Mouse (Mus musculus) hindbrain, embryonic 14.5 days (tissue): ENCODE data around the gene Fam167b. TPM values are rescaled to one million over a fixed set of nuclear protein-coding genes. Genes with fewer than 3 reads are reported as not detected.

Experiments used
- ATAC-seq: fragments of 200-750 bp; cut with Nextera tagmentation; 2 replicates; pipeline ENCODE4 v1.8.0; 2017; ENCODE audit warnings: moderate number of reproducible peaks, mild to moderate bottlenecking, moderate TSS enrichment, moderate library complexity; ENCODE audit not compliant: low FRiP score
- DNase-seq: peaks from one replicate; pipeline ENCODE4 v3.0.0-alpha.2; 2015; ENCODE audit warnings: low spot score
- H3K27ac ChIP-seq: fragments of 300-500 bp; sonication (generic); 2 replicates; pipeline ENCODE4 v1.5.1; 2014; ENCODE audit warnings: mild to moderate bottlenecking, moderate library complexity
- H3K27me3 ChIP-seq: fragments of 300-500 bp; sonication (generic); 2 replicates; pipeline ENCODE4 v1.6.1; 2014; ENCODE audit warnings: mild to moderate bottlenecking, low read length, mixed read lengths; ENCODE audit not compliant: control insufficient read depth, insufficient read depth
- H3K36me3 ChIP-seq: fragments of 300-500 bp; sonication (generic); replicated peaks from 2 replicates; pipeline ENCODE4 v1.6.1; 2014; ENCODE audit not compliant: control insufficient read depth, insufficient read depth
- H3K4me1 ChIP-seq: fragments of 300-500 bp; sonication (generic); replicated peaks from 2 replicates; pipeline ENCODE4 v1.6.1; 2014; ENCODE audit warnings: antibody characterized with exemption, low read length, mixed read lengths; ENCODE audit not compliant: control insufficient read depth, insufficient read depth
- H3K4me2 ChIP-seq: fragments of 300-500 bp; sonication (generic); replicated peaks from 2 replicates; pipeline ENCODE4 v1.6.1; 2014; ENCODE audit warnings: mild to moderate bottlenecking, moderate library complexity
- H3K4me3 ChIP-seq: fragments of 300-500 bp; sonication (generic); replicated peaks from 2 replicates; pipeline ENCODE4 v1.5.1; 2014; ENCODE audit warnings: mild to moderate bottlenecking, low read length
- H3K9ac ChIP-seq: fragments of 300-500 bp; sonication (generic); 2 replicates; pipeline ENCODE4 v1.6.1; 2014
- H3K9me3 ChIP-seq: fragments of 300-500 bp; sonication (generic); 2 replicates; pipeline ENCODE4 v1.6.1; 2016; ENCODE audit warnings: low read length; ENCODE audit not compliant: control insufficient read depth
- WGBS: fragments of 180-500 bp; shearing (Covaris S2); extraction: QIAGEN DNeasy Blood & Tissue Kit; methylation state at CpG from one replicate; pipeline ENCODE4 v1.1.7; 2014; 5-methylcytosine and 5-hydroxymethylcytosine counted together
- polyA plus RNA-seq: library from polyadenylated mRNA; unstranded; fragments of >200 nt; fragmentation: Nextera tagmentation; extraction: Ambion mirVana; gene quantifications from 2 replicates; pipeline ENCODE4 v1.2.1, GENCODE M21; 2014

Fam167b gene
- polyA plus RNA-seq, 1 experiment from 2014 or later = 1.0 TPM

DNA sequence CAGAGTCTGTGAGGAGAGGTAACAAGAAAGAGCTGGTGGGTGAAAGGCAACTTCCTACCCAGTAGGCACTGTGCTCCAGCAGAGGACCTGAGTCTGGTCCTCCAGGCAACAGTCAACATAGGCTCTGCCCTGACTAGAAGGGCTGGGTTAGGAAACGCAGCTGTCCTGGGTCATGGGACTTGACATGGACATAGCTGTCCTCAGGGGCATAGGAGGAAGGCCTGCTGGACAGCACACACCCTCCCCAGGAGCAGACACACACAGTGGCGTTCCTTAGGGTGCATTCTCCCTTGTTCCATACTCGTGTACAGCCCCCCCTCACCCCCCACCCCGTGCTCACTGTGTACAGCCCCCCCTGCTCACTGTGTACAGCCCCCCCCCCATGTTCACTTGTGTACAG lies 32.1 kb upstream of the Fam167b start:
- ATAC-seq = peak; percentile 28; the same call in 1 of the 2 replicates
- WGBS = 71% methylated on average over 4 of the region's 4 CpGs

DNA sequence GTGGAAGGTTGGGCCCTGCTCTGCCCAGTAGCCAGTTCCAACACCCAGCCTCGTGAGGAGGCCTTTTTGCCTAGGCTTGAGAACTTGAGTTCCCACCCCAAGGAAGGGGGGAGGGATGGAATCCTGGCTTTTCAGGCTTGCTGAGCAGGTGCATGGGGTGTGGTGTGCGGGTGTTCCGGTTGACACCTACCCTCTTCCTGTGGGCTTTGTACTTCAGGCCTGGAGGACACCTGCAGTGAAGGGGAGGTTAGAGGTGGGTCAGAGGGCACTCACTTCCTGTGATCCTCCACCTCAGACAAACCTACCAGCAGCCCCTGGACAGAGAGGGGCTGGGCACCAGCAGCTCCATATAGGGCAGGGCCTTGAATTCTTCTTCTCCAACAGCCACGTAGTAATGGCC lies 31.7 kb upstream of the Fam167b start:
- H3K27me3 ChIP-seq = no peaks in the 10 kb centered on the region
- ATAC-seq = no peak
- peaks cover 3% of the 10 kb centered on the region; the same call in 1 of the 2 replicates for H3K4me1 ChIP-seq
- H3K9me3 ChIP-seq = no peaks in the 10 kb centered on the region
- no peak overlapping the region for H3K4me2 ChIP-seq
- peaks cover 38% of the 10 kb centered on the region for H3K36me3 ChIP-seq
- WGBS = 74% methylated on average over 4 of the region's 4 CpGs
- no peak overlapping the region for H3K9ac ChIP-seq
- H3K4me3 ChIP-seq = no peak overlapping the region
- no peak overlapping the region for H3K27ac ChIP-seq
- DNase-seq = no peak

More for the DNA sequence above, 32.1 kb upstream of the Fam167b start:
- no peak overlapping the region for H3K4me2 ChIP-seq
- DNase-seq = no peak
- H3K27me3 ChIP-seq = no peaks in the 10 kb centered on the region
- H3K36me3 ChIP-seq = peaks cover 35% of the 10 kb centered on the region
- H3K9me3 ChIP-seq = no peaks in the 10 kb centered on the region
- no peak overlapping the region for H3K9ac ChIP-seq
- no peak overlapping the region for H3K4me3 ChIP-seq
- peaks cover 3% of the 10 kb centered on the region; the same call in 1 of the 2 replicates for H3K4me1 ChIP-seq
- no peak overlapping the region for H3K27ac ChIP-seq

DNA sequence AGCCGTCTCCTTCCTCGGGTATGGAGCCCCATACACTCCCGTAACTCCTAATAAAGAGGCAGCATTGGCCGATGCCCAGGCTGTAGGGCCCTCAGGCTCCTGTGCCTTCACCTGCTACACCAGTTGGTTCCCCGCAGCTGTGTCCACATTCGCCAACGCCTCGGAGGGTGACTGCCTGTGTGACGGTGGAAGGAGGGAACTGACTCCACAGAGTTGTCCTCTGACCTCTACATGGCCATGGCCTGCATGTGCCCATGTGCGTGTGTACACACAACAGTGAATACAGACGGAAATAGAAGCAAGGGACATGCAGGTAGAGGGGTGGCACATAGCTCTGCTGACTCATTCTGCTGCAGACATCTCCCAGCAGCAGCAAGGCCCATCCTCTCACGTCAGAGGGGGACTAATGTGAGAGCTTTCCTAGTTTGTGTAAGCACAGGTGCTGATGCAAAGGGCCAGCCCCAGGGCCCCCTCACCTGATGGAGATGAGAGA lies 30.8 kb upstream of the Fam167b start:
- Histone ChIP-seq H3K36me3 (peaks cover 47% of the 10 kb centered on the region), H3K9ac (no peak overlapping the region)
- ATAC-seq = no peak

DNA sequence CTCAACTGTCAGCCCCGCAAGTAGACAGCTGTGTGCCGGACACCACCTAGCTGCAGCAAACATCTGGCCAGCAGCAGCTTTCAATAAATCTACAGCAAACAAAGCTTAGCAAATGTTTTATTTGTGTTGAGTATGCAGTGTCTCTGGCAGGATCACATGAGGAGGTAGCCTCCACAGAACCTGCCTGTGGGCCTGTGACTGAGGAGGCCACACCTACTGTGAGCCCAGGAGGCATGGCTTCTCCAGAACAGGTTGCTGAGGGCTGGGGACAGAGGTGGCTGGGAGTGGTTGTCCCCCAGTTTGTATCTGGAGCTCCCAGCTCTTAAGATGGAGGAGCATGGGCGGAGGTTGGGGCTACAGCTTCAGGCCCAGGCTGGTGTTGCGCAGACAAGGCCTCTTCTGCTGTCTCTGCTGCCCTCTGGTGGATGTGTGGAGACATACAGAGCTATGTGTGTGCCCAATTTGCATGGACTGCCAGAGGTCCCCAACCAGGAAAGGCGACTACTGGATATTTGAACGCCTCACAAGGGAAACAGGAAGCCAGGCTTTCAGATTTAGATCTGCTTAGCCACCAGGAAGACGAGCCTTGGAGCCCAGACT lies 30.2 kb upstream of the Fam167b start:
- H3K9ac ChIP-seq = peak overlapping the region; percentile 40
- no peaks in the 10 kb centered on the region for H3K9me3 ChIP-seq
- H3K27ac ChIP-seq = peak overlapping the region; percentile 64
- no peaks in the 10 kb centered on the region for H3K27me3 ChIP-seq
- peaks cover 3% of the 10 kb centered on the region; the same call in 1 of the 2 replicates for H3K4me1 ChIP-seq
- ATAC-seq = peak; percentile 84
- H3K4me2 ChIP-seq = no peak overlapping the region
- peaks cover 52% of the 10 kb centered on the region for H3K36me3 ChIP-seq
- no peak overlapping the region for H3K4me3 ChIP-seq
- peak; percentile 85 for DNase-seq
- WGBS = 40% methylated on average over 7 of the region's 7 CpGs

More for the DNA sequence above, 30.8 kb upstream of the Fam167b start:
- H3K4me3 ChIP-seq = no peak overlapping the region
- no peak for DNase-seq
- H3K27me3 ChIP-seq = no peaks in the 10 kb centered on the region
- no peak overlapping the region for H3K4me2 ChIP-seq
- H3K4me1 ChIP-seq = peaks cover 3% of the 10 kb centered on the region; the same call in 1 of the 2 replicates
- WGBS = 85% methylated on average over 12 of the region's 12 CpGs
- no peak overlapping the region for H3K27ac ChIP-seq
- H3K9me3 ChIP-seq = no peaks in the 10 kb centered on the region

DNA sequence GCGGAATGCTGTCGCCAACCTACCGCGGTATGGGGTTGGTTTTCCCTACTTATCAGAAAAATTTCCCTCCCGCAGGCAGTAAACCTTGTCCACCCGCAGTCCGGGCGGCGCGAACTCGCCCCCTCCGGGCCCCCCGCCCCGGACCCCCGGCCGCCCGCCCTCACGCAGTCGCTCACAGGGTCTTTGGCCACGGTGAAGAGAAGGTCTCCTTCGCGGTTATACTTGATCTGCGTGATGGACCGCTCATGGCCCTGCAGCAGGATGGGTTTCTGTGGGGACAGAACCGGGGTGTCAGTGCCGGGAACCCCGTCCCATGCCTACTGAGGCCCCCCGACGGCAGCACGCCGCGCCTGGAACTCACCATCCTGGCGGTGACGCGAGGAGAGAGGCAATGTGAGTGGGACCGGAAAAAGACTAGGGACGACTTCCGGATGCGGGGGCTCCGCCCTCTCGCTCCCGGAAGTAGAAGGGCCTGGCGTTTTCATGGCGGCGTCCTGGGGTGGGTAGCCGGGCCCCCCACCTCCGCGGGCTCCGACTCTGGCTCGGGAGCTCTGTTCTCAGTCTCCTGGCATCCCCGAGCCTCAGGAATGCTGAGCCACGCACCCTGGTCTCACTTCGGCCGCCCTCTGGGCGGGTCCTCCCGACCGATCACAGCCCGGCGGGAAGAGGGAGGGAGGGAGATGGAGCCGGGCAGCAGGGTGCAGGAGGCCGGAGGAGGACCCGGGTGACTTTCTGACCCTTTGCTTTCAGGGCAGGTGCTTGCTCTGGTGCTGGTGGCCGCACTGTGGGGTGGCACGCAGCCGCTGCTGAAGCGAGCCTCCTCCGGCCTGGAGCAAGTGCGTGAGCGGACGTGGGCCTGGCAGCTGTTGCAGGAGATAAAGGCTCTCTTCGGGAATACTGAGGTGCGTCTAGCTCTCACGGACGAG lies 22.1 kb upstream of the Fam167b start, which contains the start of the genes Eif3i and Tmem234:
Gene Eif3i, minus strand, starts transcription at position 416 of the 926 bp plus-strand sequence.
Gene Tmem234, plus strand, starts transcription at position 436 of the 926 bp plus-strand sequence.
- no peaks in the 10 kb centered on the region for H3K9me3 ChIP-seq
- no peaks in the 10 kb centered on the region for H3K27me3 ChIP-seq
- ATAC-seq (peak; percentile 91), DNase-seq (peak; percentile 84)
- peaks cover 26% of the 10 kb centered on the region for H3K4me1 ChIP-seq
- WGBS = under 1% methylated on average over 72 of the region's 74 CpGs
- peaks cover 51% of the 10 kb centered on the region for H3K36me3 ChIP-seq
- peak within 1 kb of the TSS; percentile 82 for H3K27ac ChIP-seq
- H3K4me3 ChIP-seq = peak within 1 kb of the TSS; percentile 100
- peak within 1 kb of the TSS; percentile 91 for H3K4me2 ChIP-seq
- peak within 1 kb of the TSS; percentile 97 for H3K9ac ChIP-seq

DNA sequence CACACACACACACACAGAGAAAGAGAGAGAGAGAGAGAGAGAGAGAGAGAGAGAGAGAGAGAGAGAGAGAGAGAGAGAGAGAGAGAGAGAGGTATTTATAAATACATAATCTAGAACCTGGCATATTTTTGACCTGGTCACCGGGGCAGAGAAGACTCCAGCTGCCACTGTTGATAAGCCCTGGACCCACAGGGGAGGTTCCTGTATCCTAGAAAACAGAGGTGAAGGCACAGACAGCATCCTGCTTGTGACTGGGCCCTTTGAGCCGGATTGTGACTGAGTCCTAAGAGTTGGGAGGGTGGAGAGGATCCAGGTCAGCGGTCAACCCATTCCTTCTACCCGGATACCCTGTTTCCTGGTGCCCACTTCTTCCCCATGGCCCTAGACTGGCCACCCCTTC lies 10.5 kb upstream of the Fam167b start:
- 79% methylated on average over 4 of the region's 4 CpGs for WGBS
- no peak overlapping the region for H3K27ac ChIP-seq
- H3K27me3 ChIP-seq = no peaks in the 10 kb centered on the region
- H3K9me3 ChIP-seq = no peaks in the 10 kb centered on the region
- DNase-seq (no peak), ATAC-seq (no peak)
- H3K4me3 ChIP-seq = no peak overlapping the region
- no peak overlapping the region for H3K9ac ChIP-seq
- no peak overlapping the region for H3K4me2 ChIP-seq
- peaks cover 37% of the 10 kb centered on the region for H3K36me3 ChIP-seq
- H3K4me1 ChIP-seq = no peaks in the 10 kb centered on the region

DNA sequence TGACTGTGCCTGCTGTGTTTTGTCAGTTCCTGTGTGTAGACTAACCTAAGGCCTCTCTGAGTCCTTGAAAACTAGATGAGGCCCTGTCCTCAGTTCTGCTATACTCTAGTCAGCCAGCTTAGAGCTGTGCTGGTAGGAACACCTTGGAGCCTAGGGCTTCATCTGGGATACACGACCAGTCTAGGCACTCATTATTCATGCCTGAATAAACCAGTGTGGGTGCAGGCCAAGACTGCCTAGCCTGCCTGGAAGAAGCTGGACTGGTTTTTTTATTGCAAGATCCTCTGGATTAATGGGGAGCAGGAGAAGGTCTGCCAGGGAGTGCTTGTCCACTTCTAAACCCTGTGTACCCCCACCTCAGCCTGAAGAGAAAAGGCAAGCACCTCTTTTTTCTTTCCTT lies 8.6 kb upstream of the Fam167b start:
- no peak overlapping the region for H3K27ac ChIP-seq
- H3K4me2 ChIP-seq = no peak overlapping the region
- H3K36me3 ChIP-seq = peaks cover 18% of the 10 kb centered on the region
- 39% methylated on average over 1 of the region's 1 CpGs for WGBS
- H3K4me3 ChIP-seq = no peak overlapping the region
- no peaks in the 10 kb centered on the region for H3K9me3 ChIP-seq
- no peak overlapping the region for H3K9ac ChIP-seq
- no peaks in the 10 kb centered on the region for H3K27me3 ChIP-seq
- H3K4me1 ChIP-seq = no peaks in the 10 kb centered on the region
- no peak for DNase-seq
- no peak for ATAC-seq

DNA sequence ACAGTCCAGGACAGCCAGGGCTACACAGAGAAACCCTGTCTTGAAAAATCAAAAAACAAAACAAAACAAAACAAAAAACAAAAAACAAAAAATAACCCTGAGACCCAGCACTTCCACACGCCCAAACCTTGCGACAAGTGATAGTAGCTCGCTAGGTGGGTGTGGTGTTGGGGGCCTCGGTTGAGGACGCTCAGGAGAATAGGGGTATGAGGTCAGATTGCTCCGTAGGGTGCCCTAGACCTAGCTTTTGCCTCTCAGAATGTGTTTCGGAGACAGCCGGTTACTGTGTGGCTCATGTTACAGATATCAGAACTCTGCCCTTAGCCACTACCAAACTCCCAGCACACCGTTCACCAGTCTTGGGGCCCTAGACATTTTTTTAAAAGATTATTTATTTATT lies 7.4 kb upstream of the Fam167b start:
- peaks cover 6% of the 10 kb centered on the region for H3K36me3 ChIP-seq
- H3K9ac ChIP-seq = no peak overlapping the region
- H3K4me2 ChIP-seq = no peak overlapping the region; the same call in 1 of the 2 replicates
- no peak for ATAC-seq
- no peak overlapping the region for H3K4me3 ChIP-seq
- H3K4me1 ChIP-seq = no peaks in the 10 kb centered on the region
- no peak for DNase-seq
- WGBS = 85% methylated on average over 9 of the region's 9 CpGs
- H3K27ac ChIP-seq = no peak overlapping the region
- no peaks in the 10 kb centered on the region for H3K9me3 ChIP-seq
- no peaks in the 10 kb centered on the region for H3K27me3 ChIP-seq
